Mouse (Mus musculus): Measurements from ENCODE around the gene Trim56. TPM values are rescaled to one million over a fixed set of nuclear protein-coding genes. Genes with fewer than 3 reads are reported as not detected.
A peak's percentile ranks its signal among the peaks of the same experiment; 100 is the strongest.

The Trim56 gene
- total and polyA plus RNA-seq, 2 experiments from 2014 or later = 1.2 to 3.7 TPM

GRCm38 (mm10) chr5:137077187-137077586 lies 38.8 kb downstream of the Trim56 start:
- Histone ChIP-seq H3K4me3 (ENCODE audit: low read depth, low read length) (no peak overlapping the region), H3K36me3 (ENCODE audit: insufficient read depth, low read length) (no peaks in the 10 kb centered on the region), H3K27me3 (ENCODE audit: insufficient read depth, low read length) (no peaks in the 10 kb centered on the region), H3K9ac (replicated peaks; ENCODE audit: low read length, poor library complexity, severe bottlenecking) (no peak overlapping the region), H3K27ac (ENCODE audit: low read depth, low read length) (no peak overlapping the region), H3K4me1 (ENCODE audit: insufficient read depth, low read length) (peaks cover 6% of the 10 kb centered on the region; the same call in 1 of the 2 replicates), H3K9me3 (ENCODE audit: low read length) (no peaks in the 10 kb centered on the region), H3K4me2 (ENCODE audit: low read depth, low read length, poor library complexity, severe bottlenecking) (no peak overlapping the region)
- DNase-seq (ENCODE audit: low spot score) (no peak), ATAC-seq (ENCODE audit: low FRiP score) (no peak)
- WGBS = 92% methylated on average over 7 of the region's 7 CpGs
- TF ChIP-seq CTCF (IDR thresholded peaks at IDR 0.05) = no peak

GRCm38 (mm10) chr5:137076191-137076930 lies 39.6 kb downstream of the Trim56 start:
- Histone ChIP-seq H3K9ac (replicated peaks; ENCODE audit: low read length, poor library complexity, severe bottlenecking) (no peak overlapping the region), H3K4me1 (ENCODE audit: insufficient read depth, low read length) (peaks cover 6% of the 10 kb centered on the region; the same call in 1 of the 2 replicates), H3K27me3 (ENCODE audit: insufficient read depth, low read length) (no peaks in the 10 kb centered on the region), H3K4me3 (ENCODE audit: low read depth, low read length) (no peak overlapping the region), H3K9me3 (ENCODE audit: low read length) (no peaks in the 10 kb centered on the region), H3K27ac (ENCODE audit: low read depth, low read length) (no peak overlapping the region), H3K36me3 (ENCODE audit: insufficient read depth, low read length) (no peaks in the 10 kb centered on the region), H3K4me2 (ENCODE audit: low read depth, low read length, poor library complexity, severe bottlenecking) (no peak overlapping the region)
- ATAC-seq (ENCODE audit: low FRiP score) (no peak), DNase-seq (ENCODE audit: low spot score) (no peak)
- 41% methylated on average over 12 of the region's 12 CpGs for WGBS
- no peak for TF ChIP-seq CTCF (IDR thresholded peaks at IDR 0.05)

- Histone ChIP-seq H3K4me2 (ENCODE audit: low read depth, low read length, poor library complexity, severe bottlenecking) (no peak overlapping the region), H3K27me3 (ENCODE audit: insufficient read depth, low read length) (no peaks in the 10 kb centered on the region), H3K4me1 (ENCODE audit: insufficient read depth, low read length) (peaks cover 6% of the 10 kb centered on the region; the same call in 1 of the 2 replicates), H3K9me3 (ENCODE audit: low read length) (no peaks in the 10 kb centered on the region), H3K9ac (replicated peaks; ENCODE audit: low read length, poor library complexity, severe bottlenecking) (no peak overlapping the region), H3K4me3 (ENCODE audit: low read depth, low read length) (no peak overlapping the region), H3K36me3 (ENCODE audit: insufficient read depth, low read length) (no peaks in the 10 kb centered on the region), H3K27ac (ENCODE audit: low read depth, low read length) (no peak overlapping the region)
- DNase-seq (ENCODE audit: low spot score) = no peak
- 80% methylated on average over 6 of the region's 6 CpGs for WGBS
- no peak for TF ChIP-seq CTCF (IDR thresholded peaks at IDR 0.05)
- no peak for ATAC-seq (ENCODE audit: low FRiP score)
Measured at GRCm38 (mm10) chr5:137075726-137076125, 40.3 kb downstream of the Trim56 start.

GRCm38 (mm10) chr5:137074191-137074651 lies 41.8 kb downstream of the Trim56 start:
- no peaks in the 10 kb centered on the region; the same call in 1 of the 2 replicates for H3K27me3 ChIP-seq (ENCODE audit: insufficient read depth, low read length)
- no peaks in the 10 kb centered on the region for H3K9me3 ChIP-seq (ENCODE audit: low read length)
- ATAC-seq (ENCODE audit: low FRiP score) (no peak), DNase-seq (ENCODE audit: low spot score) (peak; percentile 33)
- H3K27ac ChIP-seq (ENCODE audit: low read depth, low read length) = no peak overlapping the region
- peaks cover 6% of the 10 kb centered on the region; the same call in 1 of the 2 replicates for H3K4me1 ChIP-seq (ENCODE audit: insufficient read depth, low read length)
- H3K4me3 ChIP-seq (ENCODE audit: low read depth, low read length) = no peak overlapping the region
- H3K4me2 ChIP-seq (ENCODE audit: low read depth, low read length, poor library complexity, severe bottlenecking) = no peak overlapping the region
- 27% methylated on average over 6 of the region's 6 CpGs for WGBS
- no peak overlapping the region; the same call in 1 of the 2 replicates for H3K9ac ChIP-seq (replicated peaks; ENCODE audit: low read length, poor library complexity, severe bottlenecking)
- H3K36me3 ChIP-seq (ENCODE audit: insufficient read depth, low read length) = no peaks in the 10 kb centered on the region
- TF ChIP-seq CTCF (IDR thresholded peaks at IDR 0.05) = no peak

- Histone ChIP-seq H3K4me1 (ENCODE audit: insufficient read depth, low read length) (peaks cover 6% of the 10 kb centered on the region; the same call in 1 of the 2 replicates), H3K27me3 (ENCODE audit: insufficient read depth, low read length) (no peaks in the 10 kb centered on the region; the same call in 1 of the 2 replicates), H3K9ac (replicated peaks; ENCODE audit: low read length, poor library complexity, severe bottlenecking) (no peak overlapping the region), H3K27ac (ENCODE audit: low read depth, low read length) (no peak overlapping the region), H3K36me3 (ENCODE audit: insufficient read depth, low read length) (no peaks in the 10 kb centered on the region), H3K4me3 (ENCODE audit: low read depth, low read length) (no peak overlapping the region), H3K9me3 (ENCODE audit: low read length) (no peaks in the 10 kb centered on the region), H3K4me2 (ENCODE audit: low read depth, low read length, poor library complexity, severe bottlenecking) (no peak overlapping the region)
- TF ChIP-seq CTCF (IDR thresholded peaks at IDR 0.05) = no peak
- no peak for ATAC-seq (ENCODE audit: low FRiP score)
- no peak for DNase-seq (ENCODE audit: low spot score)
- WGBS = 96% methylated on average over 8 of the region's 8 CpGs
Measured at GRCm38 (mm10) chr5:137073141-137073540, 42.9 kb downstream of the Trim56 start.
